In genomic region chrX:42333631-42334030, GRCm38 (mm10) we compare ENCODE assay signal across 23 mouse cellular contexts.
DNase-seq lines count a peak whose midpoint lies in the region; ATAC-seq lines count a peak whose summit lies in the region.
"Had no signal": no experiment of that assay in that cellular context is flagged by ENCODE, and none has a peak within 500 bp of the region (broad histone marks: within the 10 kb centered on the region; RNA-seq: fewer than 3 reads in every experiment).

No protein-coding gene starts in this region.

- no peaks in the 10 kb centered on the region for H3K27me3 ChIP-seq in heart, embryonic 12.5 days (replicated peaks)
- H3K27me3 ChIP-seq in neural tube, embryonic 15.5 days (replicated peaks): no peaks in the 10 kb centered on the region
- H3K27me3 ChIP-seq: embryonic facial prominence, embryonic 13.5 days; forebrain, embryonic 15.5 days; limb, embryonic 15.5 days; liver, embryonic 15.5 days had no signal

- H3K9me3 ChIP-seq in heart, embryonic 12.5 days (replicated peaks): no peaks in the 10 kb centered on the region
- H3K9me3 ChIP-seq in neural tube, embryonic 15.5 days (replicated peaks): no peaks in the 10 kb centered on the region
- H3K9me3 ChIP-seq: embryonic facial prominence, embryonic 13.5 days; forebrain, embryonic 15.5 days; limb, embryonic 15.5 days; liver, embryonic 15.5 days had no signal

- no peak for ATAC-seq in heart, embryonic 12.5 days (ENCODE audit: insufficient number of reproducible peaks, low FRiP score)
- no peak for ATAC-seq in neural tube, embryonic 15.5 days (ENCODE audit: low FRiP score)
- ATAC-seq: forebrain, embryonic 15.5 days had no signal

- H3K27ac ChIP-seq in heart, embryonic 12.5 days (ENCODE audit: poor library complexity, severe bottlenecking): peak overlapping the region; percentile 68
- no peak overlapping the region for H3K27ac ChIP-seq in neural tube, embryonic 15.5 days (replicated peaks)
- H3K27ac ChIP-seq: embryonic facial prominence, embryonic 13.5 days; forebrain, embryonic 15.5 days; hindbrain, embryonic 14.5 days; layer of hippocampus, adult 2 months; limb, embryonic 15.5 days; liver, embryonic 15.5 days had no signal

- DNase-seq in heart, postnatal 14 days: no peak
- DNase-seq in left cerebral cortex, adult 11 months (ENCODE audit: low spot score): peak; percentile 15
- no peak for DNase-seq in left cerebral cortex, postnatal 4 days
- DNase-seq in right cerebral cortex, postnatal 36 days (ENCODE audit: low spot score in 2 of 2): peak; percentile 5 to 33
- no peak for DNase-seq in right cerebral cortex, postnatal 14 days
- DNase-seq in telencephalon, adult 2 months (ENCODE audit: low read depth, low spot score): peak; percentile 48
- DNase-seq: adrenal gland, adult 2 months; cerebellum, adult 8-10 months; kidney, adult 8-10 months; kidney, postnatal 14 days; layer of hippocampus, postnatal 36 days; lung, postnatal 4 days; retina, postnatal 1 day; thymus, adult 18-20 months; thymus, postnatal 4 days had no signal

- no peak overlapping the region for H3K4me2 ChIP-seq in heart, embryonic 12.5 days
- no peak overlapping the region for H3K4me2 ChIP-seq in neural tube, embryonic 15.5 days
- H3K4me2 ChIP-seq: embryonic facial prominence, embryonic 13.5 days; forebrain, embryonic 15.5 days; hindbrain, embryonic 14.5 days; limb, embryonic 15.5 days; liver, embryonic 15.5 days had no signal

- 36% methylated on average over 4 of the region's 4 CpGs for WGBS in heart, embryonic 12.5 days
- WGBS in neural tube, embryonic 15.5 days: 70% methylated on average over 4 of the region's 4 CpGs

- intact Hi-C loops in heart, postnatal 14 days (cut with DNase I): no loop called here
- intact Hi-C loops in left cerebral cortex, postnatal 4 days (cut with DNase I): no loop called here

- H3K36me3 ChIP-seq in heart, embryonic 12.5 days: no peaks in the 10 kb centered on the region
- no peaks in the 10 kb centered on the region for H3K36me3 ChIP-seq in neural tube, embryonic 15.5 days
- H3K36me3 ChIP-seq: embryonic facial prominence, embryonic 13.5 days; forebrain, embryonic 15.5 days; limb, embryonic 15.5 days; liver, embryonic 15.5 days had no signal

- H3K9ac ChIP-seq in heart, embryonic 12.5 days: no peak overlapping the region
- H3K9ac ChIP-seq in neural tube, embryonic 15.5 days (replicated peaks): no peak overlapping the region
- H3K9ac ChIP-seq: embryonic facial prominence, embryonic 13.5 days; forebrain, embryonic 15.5 days; hindbrain, embryonic 14.5 days; limb, embryonic 15.5 days; liver, embryonic 15.5 days had no signal

- no peaks in the 10 kb centered on the region for H3K4me1 ChIP-seq in heart, embryonic 12.5 days (replicated peaks)
- no peaks in the 10 kb centered on the region for H3K4me1 ChIP-seq in neural tube, embryonic 15.5 days
- H3K4me1 ChIP-seq: embryonic facial prominence, embryonic 13.5 days; forebrain, embryonic 15.5 days; limb, embryonic 15.5 days; liver, embryonic 15.5 days had no signal

- H3K4me3 ChIP-seq in heart, embryonic 12.5 days: no peak overlapping the region
- no peak overlapping the region for H3K4me3 ChIP-seq in neural tube, embryonic 15.5 days (replicated peaks)
- H3K4me3 ChIP-seq: embryonic facial prominence, embryonic 13.5 days; forebrain, embryonic 15.5 days; layer of hippocampus, adult 2 months; limb, embryonic 15.5 days; liver, embryonic 15.5 days had no signal

Comparison
In these comparisons a context has a peak if more than half of its experiments do, and no peak if none do; other contexts are left out.
1. DNase-seq: peak in left cerebral cortex, adult 11 months (single experiment), right cerebral cortex, postnatal 36 days (2 of 2) and telencephalon, adult 2 months (single experiment); none in heart, postnatal 14 days (0 of 2), left cerebral cortex, postnatal 4 days (single experiment) and right cerebral cortex, postnatal 14 days (single experiment).